Mouse (Mus musculus): ENCODE measurements around the gene Gm11444.
A peak's percentile ranks its signal among the peaks of the same experiment; 100 is the strongest.

DNA sequence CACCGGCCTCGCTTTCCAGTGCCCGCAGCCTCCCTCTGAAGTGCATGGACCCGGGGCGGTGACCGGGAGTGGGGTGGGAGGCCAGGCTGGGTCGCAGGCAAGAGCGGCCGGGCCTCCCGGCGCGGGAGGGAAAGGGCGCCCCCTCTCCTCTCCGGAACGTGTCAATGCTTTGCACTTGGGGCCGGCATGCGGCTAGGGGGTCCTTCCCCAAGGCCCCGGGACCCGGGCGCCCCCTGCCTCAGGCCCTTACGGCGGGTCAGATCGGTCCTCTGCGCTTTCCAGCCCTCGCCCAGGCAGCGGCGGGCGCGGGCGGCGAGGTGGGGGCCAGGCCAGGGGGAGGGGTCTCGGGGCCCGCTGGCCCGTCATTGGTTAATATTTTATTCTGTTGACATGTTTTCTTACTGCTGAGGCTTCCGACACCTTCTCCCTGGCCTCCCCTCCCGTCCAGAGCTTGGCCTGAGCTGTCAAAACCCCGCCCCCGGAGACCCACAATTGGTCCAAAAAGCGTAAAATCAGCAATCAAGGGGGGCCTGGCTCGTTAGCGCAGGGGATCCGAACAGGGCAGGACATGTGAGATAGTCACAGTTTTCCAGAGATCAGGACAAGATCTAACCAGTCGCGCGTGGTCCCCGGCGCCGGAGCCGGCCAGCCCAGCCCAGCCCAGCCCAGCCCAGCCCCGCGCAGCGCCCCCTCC, 17.8 kb downstream of the Gm11444 start, which contains the start of gene Tbx2:
- TF ChIP-seq CTCF (IDR thresholded peaks at IDR 0.05; ENCODE audit: insufficient read depth, low read length) = no peak
- peak; percentile 80; the same call in 1 of the 2 replicates for TF ChIP-seq POLR2A (IDR thresholded peaks at IDR 0.05; ENCODE audit: borderline replicate concordance, extremely low read depth, low read depth, low read length)

Measured in lung, adult 2 months (tissue).